Mouse (Mus musculus) right cerebral cortex, postnatal 14 days (tissue): Measurements from ENCODE around the gene Prr14.

Experiments
- DNase-seq: peaks from one replicate; pipeline ENCODE4 v3.0.0; 2022

Gene Prr14

DNA sequence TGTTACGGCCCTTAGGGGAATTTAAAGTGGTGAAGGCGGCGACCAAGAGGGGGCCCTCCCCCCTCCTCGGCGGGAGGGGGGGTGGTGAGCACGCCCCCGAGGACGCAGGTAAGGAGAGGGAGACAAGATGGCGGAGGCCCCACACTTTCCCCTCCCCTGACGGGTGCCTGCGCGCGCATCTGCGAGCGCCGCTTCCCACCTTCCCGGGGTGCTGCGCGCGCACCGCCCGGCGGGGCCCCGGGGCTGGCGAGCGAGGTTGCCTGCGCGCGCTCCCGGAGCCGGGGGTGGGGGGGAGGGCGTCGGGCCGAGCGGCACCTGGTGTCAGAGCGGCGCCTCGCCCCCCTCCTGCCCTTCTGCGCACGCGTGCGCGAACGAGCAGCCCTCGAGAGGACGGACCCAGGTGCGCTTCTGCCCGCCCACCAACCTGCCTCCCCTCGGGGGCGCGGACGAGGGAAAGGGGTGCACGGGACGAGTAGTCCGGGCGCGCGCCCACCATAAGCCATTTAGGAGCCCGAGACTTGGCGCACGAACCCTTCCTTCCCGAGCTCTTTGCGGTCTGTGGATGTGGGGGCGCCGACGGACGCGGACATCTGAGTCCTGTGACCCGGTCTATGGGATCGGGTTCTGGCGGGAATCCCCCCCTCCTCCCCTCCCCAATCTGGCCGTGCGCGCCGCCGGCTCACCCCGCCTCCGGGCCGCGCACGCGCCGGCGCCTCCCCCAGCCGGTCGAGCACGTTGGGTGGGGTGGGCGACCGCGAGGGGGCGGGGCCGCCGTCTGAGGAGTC lies 53.0 kb downstream of the Prr14 start:
- peak; percentile 89 for DNase-seq

DNA sequence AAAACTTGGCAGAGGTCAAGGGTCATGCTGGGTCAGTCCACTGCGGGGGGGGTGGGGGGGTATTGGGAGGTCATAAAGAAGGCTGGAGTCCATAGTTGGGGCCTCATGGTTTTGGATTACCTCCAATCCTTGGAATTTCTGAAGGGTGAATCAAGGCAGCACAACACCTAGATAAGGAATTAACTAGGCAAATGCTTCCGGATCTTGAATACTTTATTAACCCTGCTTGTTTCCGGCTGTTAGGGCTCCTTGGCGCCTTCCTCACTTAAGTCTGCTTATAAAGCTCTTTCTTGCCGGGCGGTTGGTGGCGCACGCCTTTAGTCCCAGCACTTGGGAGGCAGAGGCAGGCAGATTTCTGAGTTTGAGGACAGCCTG lies 53.6 kb downstream of the Prr14 start:
- no peak for DNase-seq

DNA sequence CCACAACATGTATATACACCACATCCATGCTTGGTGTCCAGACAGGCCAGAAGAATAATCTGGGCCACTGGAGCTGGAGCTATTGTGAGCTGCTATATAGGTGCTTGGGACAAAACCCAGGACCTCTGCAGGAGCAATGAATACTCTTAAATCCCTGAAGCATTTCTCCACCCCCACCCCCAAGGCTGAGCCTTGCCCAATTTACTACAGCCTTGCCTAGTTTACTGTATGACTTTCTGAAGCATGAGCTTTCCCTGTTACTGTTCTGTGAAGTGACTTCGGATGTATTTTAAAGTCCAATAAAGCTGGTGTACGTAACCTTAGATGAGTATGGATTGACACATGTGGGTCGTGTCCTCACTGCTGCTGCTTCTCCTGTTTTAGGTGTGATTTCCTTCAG lies 54.4 kb downstream of the Prr14 start:
- no peak for DNase-seq

DNA sequence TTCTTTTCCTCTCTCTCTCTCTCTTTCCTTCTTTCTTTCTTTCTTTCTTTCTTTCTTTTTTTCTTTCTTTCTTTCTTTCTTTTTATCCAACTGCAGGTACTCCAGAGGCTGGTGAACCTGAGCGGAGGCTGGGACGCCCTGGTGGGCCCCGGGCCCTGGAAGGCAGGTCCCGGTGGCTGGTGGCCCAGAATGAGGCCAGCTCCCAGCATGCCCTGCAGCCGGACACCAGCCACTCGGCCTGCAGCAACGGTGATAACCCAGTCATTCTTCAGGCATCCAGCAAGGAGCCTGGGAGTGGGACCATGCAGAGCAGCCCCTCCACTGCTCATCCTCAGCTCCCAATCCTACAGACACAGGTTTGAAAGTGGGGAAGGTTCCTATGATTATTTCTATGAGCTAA lies 56.4 kb downstream of the Prr14 start:
- no peak for DNase-seq

DNA sequence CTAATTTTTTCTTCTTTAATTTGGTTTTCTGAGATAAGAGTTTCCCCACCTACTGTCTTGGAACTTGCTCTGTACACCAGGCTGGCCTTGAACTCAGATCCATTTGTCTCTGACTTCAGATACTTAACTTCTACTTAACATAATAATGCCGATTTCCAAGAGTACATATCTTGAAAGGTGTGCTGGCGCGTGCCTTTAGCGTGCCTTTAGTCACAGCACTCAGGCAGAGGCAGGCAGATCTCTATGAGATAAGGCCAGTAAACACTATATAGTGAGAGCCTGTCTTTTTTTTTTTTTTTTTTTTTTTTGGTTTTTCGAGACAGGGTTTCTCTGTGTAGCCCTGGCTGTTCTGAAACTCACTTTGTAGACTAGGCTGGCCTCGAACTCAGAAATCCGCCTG lies 56.9 kb downstream of the Prr14 start:
- no peak for DNase-seq

DNA sequence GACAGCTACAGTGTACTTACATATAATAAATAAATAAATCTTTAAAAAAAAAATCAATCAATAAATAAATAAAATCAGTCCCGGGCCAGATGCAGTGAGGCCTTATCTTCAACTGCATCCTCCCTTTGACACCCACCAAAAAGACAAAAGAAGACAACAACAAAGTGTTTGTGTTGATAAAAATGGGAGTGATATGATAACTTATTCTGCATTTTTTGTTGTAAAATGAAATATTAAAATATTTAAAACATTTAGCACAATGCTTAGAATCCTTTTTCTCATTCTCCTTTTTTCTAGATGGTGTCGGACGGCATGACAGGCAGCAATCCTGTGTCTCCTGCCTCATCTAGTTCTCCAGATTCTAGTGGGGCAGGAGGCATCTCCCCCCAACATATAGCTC lies 59.9 kb downstream of the Prr14 start, which contains the start of gene Gm42715:
TSS of gene Gm42715 (plus strand) at position 301 of the 400 bp plus-strand sequence.
- DNase-seq, result no peak
